Mouse (Mus musculus) embryo, embryonic 11.5 days (tissue): ENCODE measurements around the gene Gm4985.
"Not testable (repeated sequence)": the region's sequence is repeated elsewhere in the genome, so short reads cannot be mapped to it uniquely, and the experiment has no call there.

Experiments
- DNase-seq: peaks from one replicate; pipeline ENCODE4 v3.0.0-alpha.2; 2012; ENCODE audit warnings: low read depth, low spot score

Gm4985 gene

GRCm38 (mm10) chrX:23958834-23959233 is at the start of gene Gm4985:
Gm4985 (minus strand) TSS chrX:23958934.
- DNase-seq, result not testable (repeated sequence)

- no peak for DNase-seq
Observed at GRCm38 (mm10) chrX:23954161-23954560, 4.6 kb downstream of the Gm4985 start.
